In genomic region chr10:117023693-117024092, GRCm38 (mm10) we compare ENCODE assay signal across 15 mouse cellular contexts. TPM values are rescaled to one million over a fixed set of nuclear protein-coding genes. Genes with fewer than 3 reads are reported as not detected.
DNase-seq lines count a peak whose midpoint lies in the region; ATAC-seq lines count a peak whose summit lies in the region.
"Had no signal": no experiment of that assay in that cellular context is flagged by ENCODE, and none has a peak within 500 bp of the region (broad histone marks: within the 10 kb centered on the region; RNA-seq: fewer than 3 reads in every experiment).

No protein-coding gene starts in this region.

- H3K9ac ChIP-seq in heart, embryonic 13.5 days = peak overlapping the region; percentile 79
- H3K9ac ChIP-seq in embryonic facial prominence, embryonic 15.5 days = no peak overlapping the region
- H3K9ac ChIP-seq in liver, embryonic 13.5 days = no peak overlapping the region
- no peak overlapping the region for H3K9ac ChIP-seq in midbrain, embryonic 14.5 days (replicated peaks; ENCODE audit: low read length)
- H3K9ac ChIP-seq: forebrain, postnatal 0 days had no signal

- H3K4me2 ChIP-seq in heart, embryonic 13.5 days = peak overlapping the region; percentile 81
- peak overlapping the region; percentile 5; the same call in 1 of the 2 replicates for H3K4me2 ChIP-seq in embryonic facial prominence, embryonic 15.5 days (replicated peaks)
- peak overlapping the region; percentile 30 for H3K4me2 ChIP-seq in liver, embryonic 13.5 days
- no peak overlapping the region for H3K4me2 ChIP-seq in midbrain, embryonic 14.5 days (ENCODE audit: low read length)

- peak; percentile 48; the same call in 1 of the 2 replicates for ATAC-seq in heart, embryonic 13.5 days (ENCODE audit: extremely low read depth, insufficient number of reproducible peaks, low FRiP score, low TSS enrichment)
- no peak for ATAC-seq in embryonic facial prominence, embryonic 15.5 days (ENCODE audit: insufficient number of reproducible peaks, low FRiP score, low TSS enrichment, low read depth)
- ATAC-seq in liver, embryonic 13.5 days (ENCODE audit: low read depth) = no peak
- ATAC-seq in midbrain, embryonic 14.5 days (ENCODE audit: low FRiP score, low TSS enrichment) = no peak
- ATAC-seq: CD4-positive, CD25-positive, alpha-beta regulatory T cell, adult 4 months; forebrain, postnatal 0 days had no signal

- no peaks in the 10 kb centered on the region for H3K36me3 ChIP-seq in heart, embryonic 13.5 days
- no peaks in the 10 kb centered on the region for H3K36me3 ChIP-seq in embryonic facial prominence, embryonic 15.5 days
- no peaks in the 10 kb centered on the region for H3K36me3 ChIP-seq in liver, embryonic 13.5 days
- H3K36me3 ChIP-seq in midbrain, embryonic 14.5 days (ENCODE audit: control insufficient read depth, insufficient read depth, low read length) = no peaks in the 10 kb centered on the region

- peak overlapping the region; percentile 52 for H3K4me3 ChIP-seq in heart, embryonic 13.5 days
- H3K4me3 ChIP-seq in embryonic facial prominence, embryonic 15.5 days (replicated peaks) = peak overlapping the region; percentile 7; the same call in 1 of the 2 replicates
- no peak overlapping the region for H3K4me3 ChIP-seq in liver, embryonic 13.5 days (replicated peaks)
- H3K4me3 ChIP-seq in midbrain, embryonic 14.5 days (replicated peaks; ENCODE audit: low read depth, low read length) = no peak overlapping the region

- H3K27ac ChIP-seq in heart, embryonic 13.5 days (replicated peaks) = peak overlapping the region; percentile 85
- H3K27ac ChIP-seq in embryonic facial prominence, embryonic 15.5 days (replicated peaks) = no peak overlapping the region
- no peak overlapping the region for H3K27ac ChIP-seq in liver, embryonic 13.5 days
- H3K27ac ChIP-seq in midbrain, embryonic 14.5 days (replicated peaks; ENCODE audit: low read depth, low read length) = no peak overlapping the region

- H3K4me1 ChIP-seq in heart, embryonic 13.5 days = peaks cover 40% of the 10 kb centered on the region
- H3K4me1 ChIP-seq in embryonic facial prominence, embryonic 15.5 days = no peaks in the 10 kb centered on the region
- no peaks in the 10 kb centered on the region for H3K4me1 ChIP-seq in liver, embryonic 13.5 days (replicated peaks)
- peaks cover 5% of the 10 kb centered on the region for H3K4me1 ChIP-seq in midbrain, embryonic 14.5 days (ENCODE audit: control insufficient read depth, insufficient read depth, low read length)

- no peaks in the 10 kb centered on the region; the same call in 1 of the 2 replicates for H3K27me3 ChIP-seq in heart, embryonic 13.5 days (replicated peaks)
- H3K27me3 ChIP-seq in embryonic facial prominence, embryonic 15.5 days = 0 out of 2 replicates have a peak, but pooled peaks cover 6% of the 10 kb centered on the region
- peaks cover 29% of the 10 kb centered on the region for H3K27me3 ChIP-seq in liver, embryonic 13.5 days
- no peaks in the 10 kb centered on the region for H3K27me3 ChIP-seq in midbrain, embryonic 14.5 days (ENCODE audit: control insufficient read depth, insufficient read depth, low read length)

- 9% methylated on average over 16 of the region's 16 CpGs for WGBS in heart, embryonic 13.5 days
- 43% methylated on average over 16 of the region's 16 CpGs for WGBS in embryonic facial prominence, embryonic 15.5 days
- WGBS in liver, embryonic 13.5 days (ENCODE audit: insufficient replicate concordance) = 27% methylated on average over 16 of the region's 16 CpGs
- WGBS in midbrain, embryonic 14.5 days = 74% methylated on average over 16 of the region's 16 CpGs

- H3K9me3 ChIP-seq in heart, embryonic 13.5 days = no peaks in the 10 kb centered on the region
- no peaks in the 10 kb centered on the region for H3K9me3 ChIP-seq in embryonic facial prominence, embryonic 15.5 days (replicated peaks)
- no peaks in the 10 kb centered on the region for H3K9me3 ChIP-seq in liver, embryonic 13.5 days (replicated peaks)
- no peaks in the 10 kb centered on the region for H3K9me3 ChIP-seq in midbrain, embryonic 14.5 days (ENCODE audit: control insufficient read depth, low read length)

- no peak for DNase-seq in heart, adult 11 months
- DNase-seq in 3T3-L1 (ENCODE audit: low read depth, low spot score) = peak; percentile 41
- no peak for DNase-seq in liver, embryonic 13.5 days
- DNase-seq in cerebellum, postnatal 10 days = no peak
- DNase-seq in midbrain, embryonic 14.5 days = no peak
- no peak for DNase-seq in adrenal gland, postnatal 4 days (ENCODE audit: low spot score in 2 of 2)
- DNase-seq: cerebellum, adult 9-11 months; forebrain, postnatal 0 days; kidney, postnatal 4 days; thymus, adult 2 months had no signal

RNA-seq across cellular contexts. Expression of gene Lrrc10, which starts 21.4 kb away (rescaled TPM):
- 56.8 and 65.1 TPM in 2 replicates for polyA plus RNA-seq in heart, embryonic 13.5 days (2015; fragmentation: Nextera tagmentation; extraction: Ambion mirVana)
- polyA plus RNA-seq in embryonic facial prominence, embryonic 15.5 days (2015; fragmentation: Nextera tagmentation; extraction: Ambion mirVana) = 0.11 TPM in 1 of 2 replicates, not detected in the other
- polyA plus RNA-seq in liver, embryonic 13.5 days (2015; fragmentation: Nextera tagmentation; extraction: Ambion mirVana) = 0.10 TPM in 1 of 2 replicates, not detected in the other
- not detected in 2 replicates for polyA plus RNA-seq in midbrain, embryonic 14.5 days (2014; fragmentation: Nextera tagmentation; extraction: Ambion mirVana)
- not detected for total RNA-seq in adrenal gland, postnatal 4 days (2021)
- total RNA-seq: adrenal gland, adult 18-20 months; forebrain, postnatal 0 days; megakaryocyte-erythroid progenitor cell, adult 5-6 weeks had no signal
- polyA plus RNA-seq: CD4-positive, CD25-positive, alpha-beta regulatory T cell, adult 4 months; forebrain, postnatal 0 days had no signal

RNA-seq across cellular contexts. Expression of gene Best3, which starts 37.6 kb away (rescaled TPM):
- 0.19 and 0.47 TPM in 2 replicates for polyA plus RNA-seq in heart, embryonic 13.5 days (2015; fragmentation: Nextera tagmentation; extraction: Ambion mirVana)
- 2.2 and 2.8 TPM in 2 replicates for polyA plus RNA-seq in embryonic facial prominence, embryonic 15.5 days (2015; fragmentation: Nextera tagmentation; extraction: Ambion mirVana)
- 0.03 TPM in 1 of 2 replicates, not detected in the other for polyA plus RNA-seq in liver, embryonic 13.5 days (2015; fragmentation: Nextera tagmentation; extraction: Ambion mirVana)
- 0.12 TPM in 1 of 2 replicates, not detected in the other for polyA plus RNA-seq in midbrain, embryonic 14.5 days (2014; fragmentation: Nextera tagmentation; extraction: Ambion mirVana)
- total RNA-seq in adrenal gland, postnatal 4 days (2021) = under 1 TPM; 0.56 to 0.81 TPM
- total RNA-seq: forebrain, postnatal 0 days; megakaryocyte-erythroid progenitor cell, adult 5-6 weeks had no signal
- polyA plus RNA-seq: CD4-positive, CD25-positive, alpha-beta regulatory T cell, adult 4 months had no signal

RNA-seq across cellular contexts. Expression of gene Cct2, which starts 39.9 kb away (rescaled TPM):
- polyA plus RNA-seq in heart, embryonic 13.5 days (2015; fragmentation: Nextera tagmentation; extraction: Ambion mirVana) = 171 and 188 TPM in 2 replicates
- 231 and 233 TPM in 2 replicates for polyA plus RNA-seq in embryonic facial prominence, embryonic 15.5 days (2015; fragmentation: Nextera tagmentation; extraction: Ambion mirVana)
- 220 and 240 TPM in 2 replicates for polyA plus RNA-seq in liver, embryonic 13.5 days (2015; fragmentation: Nextera tagmentation; extraction: Ambion mirVana)
- polyA plus RNA-seq in midbrain, embryonic 14.5 days (2014; fragmentation: Nextera tagmentation; extraction: Ambion mirVana) = 255 and 277 TPM in 2 replicates
- total RNA-seq in adrenal gland, postnatal 4 days (2021) = 100 to 1,000 TPM; 264 to 274 TPM

RNA-seq across cellular contexts. Expression of gene Gm10271, which starts 51.3 kb away (rescaled TPM):
- not detected in 2 replicates for polyA plus RNA-seq in heart, embryonic 13.5 days (2015; fragmentation: Nextera tagmentation; extraction: Ambion mirVana)
- polyA plus RNA-seq in embryonic facial prominence, embryonic 15.5 days (2015; fragmentation: Nextera tagmentation; extraction: Ambion mirVana) = not detected in 2 replicates
- not detected in 2 replicates for polyA plus RNA-seq in liver, embryonic 13.5 days (2015; fragmentation: Nextera tagmentation; extraction: Ambion mirVana)
- polyA plus RNA-seq in midbrain, embryonic 14.5 days (2014; fragmentation: Nextera tagmentation; extraction: Ambion mirVana) = not detected in 2 replicates
- not detected for total RNA-seq in adrenal gland, postnatal 4 days (2021)
- total RNA-seq: adrenal gland, adult 18-20 months; forebrain, postnatal 0 days; megakaryocyte-erythroid progenitor cell, adult 5-6 weeks had no signal
- polyA plus RNA-seq: CD4-positive, CD25-positive, alpha-beta regulatory T cell, adult 4 months; forebrain, postnatal 0 days; thymus, adult 2 months had no signal

Comparison
In these comparisons a context has a peak if more than half of its experiments do, and no peak if none do; other contexts are left out.
1. H3K4me3 ChIP-seq: peak in heart, embryonic 13.5 days (single experiment) and embryonic facial prominence, embryonic 15.5 days (single experiment); none in liver, embryonic 13.5 days (single experiment) and midbrain, embryonic 14.5 days (single experiment).
2. RNA of gene Lrrc10, which starts 21.4 kb away (polyA plus RNA-seq): 56.8 to 65.1 TPM in heart, embryonic 13.5 days; 0.11 TPM in embryonic facial prominence, embryonic 15.5 days, not detected in midbrain, embryonic 14.5 days and 0.10 TPM in liver, embryonic 13.5 days; every median in the first group is over 10 times any median in the second.